Mouse (Mus musculus) limb, embryonic 14.5 days (tissue): Measurements from ENCODE around the gene Vrk2. TPM values are rescaled to one million over a fixed set of nuclear protein-coding genes. Genes with fewer than 3 reads are reported as not detected.

ENCODE experiments used
- ATAC-seq: fragments of 200-750 bp; cut with Nextera tagmentation; 2 replicates; pipeline ENCODE4 v1.8.0; 2017; ENCODE audit warnings: low read depth, moderate number of reproducible peaks, moderate TSS enrichment; ENCODE audit not compliant: low FRiP score
- DNase-seq: peaks from one replicate; pipeline ENCODE4 v3.0.0-alpha.2; 2015; ENCODE audit warnings: low spot score
- H3K27ac ChIP-seq: fragments of 300-500 bp; sonication (generic); replicated peaks from 2 replicates; pipeline ENCODE4 v1.5.1; 2014; ENCODE audit warnings: low read depth, mild to moderate bottlenecking, low read length, moderate library complexity, mixed read lengths
- H3K27me3 ChIP-seq: fragments of 300-500 bp; sonication (generic); 2 replicates; pipeline ENCODE4 v1.6.1; 2014; ENCODE audit warnings: low read length, mixed read lengths; ENCODE audit not compliant: control insufficient read depth, insufficient read depth
- H3K36me3 ChIP-seq: fragments of 300-500 bp; sonication (generic); 2 replicates; pipeline ENCODE4 v1.6.1; 2014; ENCODE audit warnings: mild to moderate bottlenecking, low read length, moderate library complexity, mixed read lengths; ENCODE audit not compliant: control insufficient read depth, insufficient read depth
- H3K4me1 ChIP-seq: fragments of 300-500 bp; sonication (generic); 2 replicates; pipeline ENCODE4 v1.6.1; 2014; ENCODE audit warnings: antibody characterized with exemption, low read length, mixed read lengths; ENCODE audit not compliant: control insufficient read depth, insufficient read depth
- H3K4me2 ChIP-seq: fragments of 300-500 bp; sonication (generic); replicated peaks from 2 replicates; pipeline ENCODE4 v1.6.1; 2014; ENCODE audit warnings: low read depth, mild to moderate bottlenecking, low read length, moderate library complexity; ENCODE audit not compliant: severe bottlenecking
- H3K4me3 ChIP-seq: fragments of 300-500 bp; sonication (generic); replicated peaks from 2 replicates; pipeline ENCODE4 v1.5.1; 2014; ENCODE audit warnings: low read length
- H3K9ac ChIP-seq: fragments of 300-500 bp; sonication (generic); 2 replicates; pipeline ENCODE4 v1.6.1; 2014; ENCODE audit warnings: mild to moderate bottlenecking, low read depth, low read length, moderate library complexity; ENCODE audit not compliant: severe bottlenecking
- H3K9me3 ChIP-seq: fragments of 300-500 bp; sonication (generic); 2 replicates; pipeline ENCODE4 v1.6.1; 2016; ENCODE audit warnings: low read length; ENCODE audit not compliant: control insufficient read depth
- POLR2A ChIP-seq: fragments of 200-500 bp; IDR thresholded peaks from 2 replicates; pipeline ENCODE4 v1.8.0; 2012; ENCODE audit warnings: inconsistent platforms, mild to moderate bottlenecking, moderate library complexity, borderline replicate concordance; ENCODE audit not compliant: insufficient read depth, insufficient read length; ENCODE audit errors: extremely low read depth
- WGBS: fragments of 180-500 bp; shearing (Covaris S2); extraction: QIAGEN DNeasy Blood & Tissue Kit; methylation state at CpG from one replicate; pipeline ENCODE4 v1.1.7; 2014; 5-methylcytosine and 5-hydroxymethylcytosine counted together
- polyA plus RNA-seq, 2 experiments: library from polyadenylated mRNA; depleted of rRNA in 1 of 2; stranded (reverse) in 1 of 2; unstranded in 1 of 2; fragments of >200 nt; fragmentation: Nextera tagmentation in 1 of 2; extraction: Ambion mirVana in 1 of 2; gene quantifications; 2 replicates each; pipeline versions ENCODE4 v1.2.1 to v1.2.3; 2012 to 2014

Vrk2 gene
- polyA plus RNA-seq, 2 experiments, result 10.1 to 20.7 TPM

DNA sequence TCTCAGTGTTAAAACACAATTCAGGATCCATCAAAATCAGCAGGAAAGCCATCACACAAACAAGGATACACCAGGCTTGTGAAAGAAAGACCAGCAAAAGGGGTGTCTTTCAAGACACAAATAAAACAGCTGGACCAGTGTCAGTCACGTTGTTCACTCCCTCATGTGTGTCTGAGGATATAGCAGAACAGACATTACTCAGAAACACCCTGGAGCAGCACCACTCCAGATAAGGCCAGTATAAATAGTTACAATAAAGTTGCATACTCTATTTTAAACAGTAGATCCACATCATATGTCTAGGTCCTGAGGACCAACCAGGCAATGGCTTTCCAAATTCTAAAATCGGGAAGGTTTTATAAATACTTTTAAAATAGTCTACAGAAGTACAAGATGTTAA is 77.7 kb downstream of the Vrk2 start:
- TF ChIP-seq POLR2A, result no peak
- H3K9ac ChIP-seq, result no peak overlapping the region
- ATAC-seq, result no peak
- no peaks in the 10 kb centered on the region for H3K36me3 ChIP-seq
- H3K27ac ChIP-seq, result no peak overlapping the region
- no peaks in the 10 kb centered on the region for H3K27me3 ChIP-seq
- WGBS, result 69% methylated on average over 2 of the region's 2 CpGs
- no peaks in the 10 kb centered on the region for H3K9me3 ChIP-seq
- no peaks in the 10 kb centered on the region for H3K4me1 ChIP-seq
- DNase-seq, result no peak
- H3K4me3 ChIP-seq, result no peak overlapping the region
- no peak overlapping the region for H3K4me2 ChIP-seq

GRCm38 (mm10) chr11:26513683-26514082 is 80.1 kb downstream of the Vrk2 start:
- Histone ChIP-seq H3K27me3 (no peaks in the 10 kb centered on the region), H3K4me1 (no peaks in the 10 kb centered on the region), H3K4me3 (no peak overlapping the region), H3K4me2 (no peak overlapping the region), H3K9ac (no peak overlapping the region), H3K27ac (no peak overlapping the region), H3K9me3 (no peaks in the 10 kb centered on the region), H3K36me3 (no peaks in the 10 kb centered on the region)
- ATAC-seq (no peak), DNase-seq (no peak)
- no peak for TF ChIP-seq POLR2A

GRCm38 (mm10) chr11:26495951-26496350 is 97.8 kb downstream of the Vrk2 start:
- DNase-seq (no peak), ATAC-seq (no peak)
- Histone ChIP-seq H3K9ac (no peak overlapping the region), H3K4me2 (no peak overlapping the region), H3K9me3 (no peaks in the 10 kb centered on the region), H3K27ac (no peak overlapping the region), H3K4me3 (no peak overlapping the region), H3K36me3 (no peaks in the 10 kb centered on the region), H3K27me3 (no peaks in the 10 kb centered on the region), H3K4me1 (no peaks in the 10 kb centered on the region)
- 88% methylated on average over 5 of the region's 5 CpGs for WGBS
- TF ChIP-seq POLR2A, result no peak

DNA sequence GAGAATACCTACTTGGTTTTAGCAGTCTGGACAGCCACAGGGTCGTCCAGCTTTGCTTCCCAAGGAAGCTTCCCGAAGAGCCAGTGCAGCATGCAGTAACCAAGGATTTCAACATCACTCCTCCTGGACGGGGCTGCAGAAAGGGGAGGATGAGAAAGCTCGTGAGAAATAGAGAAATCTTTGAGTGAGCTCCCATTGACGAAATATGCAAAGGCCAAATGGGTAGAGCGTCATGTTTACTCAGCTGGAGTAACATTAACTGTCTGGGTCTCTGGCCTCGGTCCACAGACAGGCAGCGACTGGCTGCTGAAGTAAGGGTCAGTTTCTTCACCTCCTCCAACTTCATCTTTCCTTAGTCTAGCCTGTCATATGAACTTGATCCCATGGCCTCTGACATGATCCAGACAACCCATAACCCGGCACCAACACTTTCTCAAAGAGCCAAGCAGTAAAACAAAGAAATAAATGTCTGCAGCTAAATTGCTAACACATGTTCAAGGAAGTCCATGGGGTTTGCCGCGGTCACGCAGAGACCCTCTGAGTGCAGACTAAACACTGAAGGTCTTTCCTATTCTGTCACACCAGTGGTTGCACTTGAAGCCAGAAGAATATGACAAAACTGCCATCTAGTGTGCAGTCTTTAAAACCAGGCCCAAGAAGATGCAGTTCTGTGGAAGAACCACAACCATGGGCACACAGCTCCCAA is 103.9 kb downstream of the Vrk2 start:
- Histone ChIP-seq H3K27me3 (no peaks in the 10 kb centered on the region), H3K4me2 (peak overlapping the region; percentile 25; the same call in 1 of the 2 replicates), H3K27ac (peak overlapping the region; percentile 29), H3K9me3 (no peaks in the 10 kb centered on the region), H3K4me1 (peaks cover 19% of the 10 kb centered on the region), H3K36me3 (no peaks in the 10 kb centered on the region), H3K9ac (no peak overlapping the region), H3K4me3 (0 out of 2 replicates have a peak overlapping the region, but pooled peaks have one; percentile 2)
- no peak for TF ChIP-seq POLR2A
- 15% methylated on average over 12 of the region's 12 CpGs for WGBS
- peak; percentile 89 for ATAC-seq
- DNase-seq, result peak; percentile 73

GRCm38 (mm10) chr11:26481691-26482242 is 112.0 kb downstream of the Vrk2 start:
- Histone ChIP-seq H3K4me3 (no peak overlapping the region), H3K9ac (no peak overlapping the region), H3K4me1 (no peaks in the 10 kb centered on the region; the same call in 1 of the 2 replicates), H3K27ac (no peak overlapping the region), H3K27me3 (no peaks in the 10 kb centered on the region), H3K4me2 (no peak overlapping the region), H3K36me3 (no peaks in the 10 kb centered on the region), H3K9me3 (no peaks in the 10 kb centered on the region)
- WGBS, result 22% methylated on average over 3 of the region's 3 CpGs
- ATAC-seq (no peak), DNase-seq (peak; percentile 35)
- TF ChIP-seq POLR2A, result no peak
